Comparison of ENCODE assay signal across 10 mouse cellular contexts in the genomic region with DNA sequence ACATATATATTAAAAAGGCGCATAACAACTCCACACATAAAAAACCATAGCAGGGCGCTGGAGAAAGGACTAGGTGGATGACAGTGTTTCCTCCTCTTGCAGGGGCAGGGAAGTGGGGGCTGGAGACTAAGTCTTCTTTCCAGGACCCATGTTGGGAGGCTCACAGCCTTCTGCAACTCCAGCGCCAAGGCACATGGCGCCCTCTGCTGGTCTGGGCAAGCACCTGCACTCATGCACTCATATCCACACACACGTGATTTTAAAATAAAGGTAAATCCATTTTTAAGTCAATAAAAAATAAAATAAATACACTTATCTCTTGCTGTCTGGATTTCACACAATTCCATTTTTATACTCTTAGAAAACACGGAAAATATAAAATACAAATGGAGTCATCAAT. TPM values are rescaled to one million over a fixed set of nuclear protein-coding genes. Genes with fewer than 3 reads are reported as not detected.
DNase-seq lines count a peak whose midpoint lies in the region; ATAC-seq and TF ChIP-seq lines count a peak whose summit lies in the region.
"Had no signal": no experiment of that assay in that cellular context is flagged by ENCODE, and none has a peak within 500 bp of the region (broad histone marks: within the 10 kb centered on the region; RNA-seq: fewer than 3 reads in every experiment).

No protein-coding gene starts in this region.

- 74% methylated on average over 6 of the region's 6 CpGs for WGBS in cerebellum, adult 2 months
- 63% methylated on average over 6 of the region's 6 CpGs for WGBS in liver, embryonic 11.5 days
- WGBS in limb, embryonic 11.5 days: 68% methylated on average over 6 of the region's 6 CpGs

- H3K4me1 ChIP-seq in cerebellum, adult 2 months (ENCODE audit: control insufficient read depth, insufficient read depth, low read length): no peaks in the 10 kb centered on the region
- H3K4me1 ChIP-seq in liver, embryonic 11.5 days (replicated peaks; ENCODE audit: control insufficient read depth, insufficient read depth, low read length): no peaks in the 10 kb centered on the region
- H3K4me1 ChIP-seq in ES-E14 (ENCODE audit: control insufficient read depth in 2 of 2, insufficient read depth in 2 of 2, low read length in 2 of 2, poor library complexity in 1 of 2): no peaks in the 10 kb centered on the region
- H3K4me1 ChIP-seq in limb, embryonic 11.5 days (ENCODE audit: control insufficient read depth, insufficient read depth, low read length): no peaks in the 10 kb centered on the region
- H3K4me1 ChIP-seq: megakaryocyte, embryonic 14.5 days had no signal

- H3K27me3 ChIP-seq in cerebellum, adult 2 months (ENCODE audit: control insufficient read depth, insufficient read depth, low read length): no peaks in the 10 kb centered on the region
- no peaks in the 10 kb centered on the region for H3K27me3 ChIP-seq in liver, embryonic 11.5 days (replicated peaks; ENCODE audit: control insufficient read depth, insufficient read depth, low read length)
- no peaks in the 10 kb centered on the region for H3K27me3 ChIP-seq in limb, embryonic 11.5 days (ENCODE audit: control insufficient read depth, insufficient read depth, low read length)
- H3K27me3 ChIP-seq: megakaryocyte, embryonic 14.5 days had no signal

- H3K27ac ChIP-seq in cerebellum, adult 2 months (ENCODE audit: insufficient read depth, low read length): no peak overlapping the region
- no peak overlapping the region for H3K27ac ChIP-seq in liver, embryonic 11.5 days (ENCODE audit: low read depth, low read length)
- no peak overlapping the region for H3K27ac ChIP-seq in ES-E14 (ENCODE audit: insufficient read depth, low read depth, low read length, poor library complexity, severe bottlenecking)
- H3K27ac ChIP-seq in limb, embryonic 11.5 days (replicated peaks; ENCODE audit: low read depth, low read length): no peak overlapping the region
- H3K27ac ChIP-seq: forebrain, embryonic 10.5 days had no signal

- no peak for ATAC-seq in liver, embryonic 11.5 days (replicated peaks; ENCODE audit: low FRiP score)
- no peak for ATAC-seq in limb, embryonic 11.5 days (ENCODE audit: insufficient number of reproducible peaks, low FRiP score, low TSS enrichment, low read depth)

- H3K4me3 ChIP-seq in cerebellum, adult 2 months (replicated peaks; ENCODE audit: insufficient read depth, low read depth, low read length): no peak overlapping the region
- no peak overlapping the region for H3K4me3 ChIP-seq in liver, embryonic 11.5 days (ENCODE audit: low read depth, low read length)
- H3K4me3 ChIP-seq in ES-E14 (ENCODE audit: insufficient read depth in 1 of 2, low read depth in 1 of 2, low read length in 2 of 2, poor library complexity in 1 of 2, severe bottlenecking in 1 of 2): no peak overlapping the region
- no peak overlapping the region for H3K4me3 ChIP-seq in limb, embryonic 11.5 days (ENCODE audit: low read depth, low read length)
- H3K4me3 ChIP-seq: forebrain, embryonic 10.5 days; megakaryocyte, embryonic 14.5 days had no signal

- in situ Hi-C loops in ES-E14 (cut with MboI; ENCODE audit: low sequenced_read_pairs in 2 of 2, unreplicated experiment in 2 of 2): loop anchor here (10.0 kb wide), 2 partner anchors 522 to 532 kb away; no protein-coding TSS in a partner anchor

- no peak overlapping the region for H3K4me2 ChIP-seq in liver, embryonic 11.5 days
- H3K4me2 ChIP-seq in limb, embryonic 11.5 days (ENCODE audit: low read depth, severe bottlenecking): no peak overlapping the region

- H3K36me3 ChIP-seq in liver, embryonic 11.5 days (ENCODE audit: control insufficient read depth, insufficient read depth, low read length): no peaks in the 10 kb centered on the region
- no peaks in the 10 kb centered on the region for H3K36me3 ChIP-seq in ES-E14 (ENCODE audit: control insufficient read depth, insufficient read depth, low read length, poor library complexity, severe bottlenecking)
- no peaks in the 10 kb centered on the region for H3K36me3 ChIP-seq in limb, embryonic 11.5 days (ENCODE audit: control insufficient read depth, insufficient read depth, low read length)
- H3K36me3 ChIP-seq: forebrain, embryonic 10.5 days had no signal

- no peak for DNase-seq in cerebellum, adult 2 months
- DNase-seq in cerebellum, adult 9-11 months: no peak
- peak; percentile 37 for DNase-seq in liver
- DNase-seq in liver, embryonic 11.5 days (ENCODE audit: low spot score): no peak
- DNase-seq in ES-E14 (ENCODE audit: low read depth, low spot score): peak; percentile 53
- peak; percentile 32 for DNase-seq in limb, embryonic 11.5 days (ENCODE audit: low spot score)
- no peak for DNase-seq in ovary, postnatal 14 days (ENCODE audit: low spot score)
- DNase-seq in ovary, postnatal 36 days (ENCODE audit: low spot score): no peak

- no peak for TF ChIP-seq POLR2A in cerebellum, adult 2 months (IDR thresholded peaks at IDR 0.05; ENCODE audit: borderline replicate concordance, insufficient read depth, low read length)

- H3K9ac ChIP-seq in liver, embryonic 11.5 days (ENCODE audit: low read depth, low read length): no peak overlapping the region
- H3K9ac ChIP-seq in ES-E14 (ENCODE audit: insufficient read depth, low read depth, low read length, poor library complexity, severe bottlenecking): no peak overlapping the region
- H3K9ac ChIP-seq in limb, embryonic 11.5 days (ENCODE audit: low read length): no peak overlapping the region

- peak; percentile 45; the same call in 1 of the 2 replicates for TF ChIP-seq CTCF in cerebellum, adult 2 months (IDR thresholded peaks at IDR 0.05; ENCODE audit: borderline replicate concordance, insufficient read depth, low read depth, low read length)

- H3K9me3 ChIP-seq in liver, embryonic 11.5 days (ENCODE audit: control insufficient read depth, low read length): no peaks in the 10 kb centered on the region
- no peaks in the 10 kb centered on the region for H3K9me3 ChIP-seq in ES-E14 (ENCODE audit: control insufficient read depth, insufficient read depth, low read depth, low read length)
- H3K9me3 ChIP-seq in limb, embryonic 11.5 days (ENCODE audit: control insufficient read depth, low read length): no peaks in the 10 kb centered on the region
- H3K9me3 ChIP-seq: forebrain, embryonic 10.5 days had no signal

TF ChIP-seq in ES-E14, 5 proteins besides CTCF, POLR2A, EP300 and RAD21:
- TF ChIP-seq HCFC1 (IDR thresholded peaks at IDR 0.05; ENCODE audit: borderline replicate concordance, insufficient read depth, low read length) (no peak), CHD2 (IDR thresholded peaks at IDR 0.05; ENCODE audit: low read depth, low read length) (no peak), ZNF384 (IDR thresholded peaks at IDR 0.05; ENCODE audit: low read depth, low read length) (no peak), ZC3H11A (IDR thresholded peaks at IDR 0.05; ENCODE audit: borderline replicate concordance, low read depth, low read length) (peak; percentile 96)

RNA-seq across cellular contexts. Expression of a gene that starts 16.0 kb away (rescaled TPM):
- polyA plus RNA-seq in cerebellum, adult 2 months (2012; rRNA removed): 0.13 and 0.29 TPM in 2 replicates
- polyA plus RNA-seq in liver, embryonic 11.5 days (2014; fragmentation: Nextera tagmentation; extraction: Ambion mirVana): 0.10 and 0.18 TPM in 2 replicates
- total RNA-seq in ES-E14 (2012; rRNA removed): 0.32 and 0.58 TPM in 2 replicates
- polyA plus RNA-seq in limb, embryonic 11.5 days (2014; fragmentation: Nextera tagmentation; extraction: Ambion mirVana): 0.03 and 0.06 TPM in 2 replicates
- polyA plus RNA-seq: forebrain, embryonic 10.5 days had no signal

RNA-seq across cellular contexts. Expression of a gene that starts 54.0 kb away (rescaled TPM):
- 13.5 and 14.4 TPM in 2 replicates for polyA plus RNA-seq in cerebellum, adult 2 months (2012; rRNA removed)
- 22.6 and 23.0 TPM in 2 replicates for polyA plus RNA-seq in liver, embryonic 11.5 days (2014; fragmentation: Nextera tagmentation; extraction: Ambion mirVana)
- total RNA-seq in ES-E14 (2012; rRNA removed): 26.6 and 27.4 TPM in 2 replicates
- 21.4 and 23.0 TPM in 2 replicates for polyA plus RNA-seq in limb, embryonic 11.5 days (2014; fragmentation: Nextera tagmentation; extraction: Ambion mirVana)

Comparison
In these comparisons a context has a peak if more than half of its experiments do, and no peak if none do; other contexts are left out.
1. DNase-seq: peak in liver (single experiment), ES-E14 (single experiment) and limb, embryonic 11.5 days (single experiment); none in cerebellum, adult 2 months (0 of 2), cerebellum, adult 9-11 months (single experiment), liver, embryonic 11.5 days (single experiment), ovary, postnatal 14 days (single experiment) and ovary, postnatal 36 days (single experiment).